ENCODE assay signal across 8 mouse cellular contexts in genomic region chr7:12897655-12898410, GRCm38 (mm10). TPM values are rescaled to one million over a fixed set of nuclear protein-coding genes. Genes with fewer than 3 reads are reported as not detected.
DNase-seq lines count a peak whose midpoint lies in the region; ATAC-seq and TF ChIP-seq lines count a peak whose summit lies in the region.

Zscan22 (plus strand) TSS chr7:12897815.

- no peaks in the 10 kb centered on the region for H3K9me3 ChIP-seq in forebrain, embryonic 10.5 days
- H3K9me3 ChIP-seq in heart, embryonic 15.5 days (replicated peaks): no peaks in the 10 kb centered on the region
- no peaks in the 10 kb centered on the region for H3K9me3 ChIP-seq in liver, embryonic 14.5 days (ENCODE audit: control insufficient read depth, low read length)
- no peaks in the 10 kb centered on the region for H3K9me3 ChIP-seq in neural tube, embryonic 11.5 days (ENCODE audit: control insufficient read depth, low read length)
- H3K9me3 ChIP-seq in stomach, postnatal 0 days (ENCODE audit: control insufficient read depth, low read length): no peaks in the 10 kb centered on the region

- TF ChIP-seq EP300 in liver, embryonic 14.5 days (IDR thresholded peaks at IDR 0.05; ENCODE audit: low read depth): no peak
- no peak for TF ChIP-seq EP300 in stomach, postnatal 0 days (optimal IDR thresholded peaks at IDR 0.05)

- H3K27me3 ChIP-seq in forebrain, embryonic 10.5 days (ENCODE audit: poor library complexity, severe bottlenecking): no peaks in the 10 kb centered on the region
- no peaks in the 10 kb centered on the region for H3K27me3 ChIP-seq in heart, embryonic 15.5 days
- H3K27me3 ChIP-seq in liver, embryonic 14.5 days (ENCODE audit: control insufficient read depth, insufficient read depth, low read length): no peaks in the 10 kb centered on the region
- H3K27me3 ChIP-seq in neural tube, embryonic 11.5 days (ENCODE audit: control insufficient read depth, insufficient read depth, low read length): no peaks in the 10 kb centered on the region
- H3K27me3 ChIP-seq in stomach, postnatal 0 days (ENCODE audit: control insufficient read depth, insufficient read depth, low read length): no peaks in the 10 kb centered on the region

- peak; percentile 99 for ATAC-seq in heart, embryonic 15.5 days (replicated peaks; ENCODE audit: insufficient number of reproducible peaks, insufficient read depth, low FRiP score, low read depth)
- peak; percentile 96 for ATAC-seq in liver, embryonic 14.5 days (ENCODE audit: insufficient read depth)
- peak; percentile 97 for ATAC-seq in neural tube, embryonic 11.5 days (ENCODE audit: insufficient read depth, low FRiP score, low TSS enrichment)
- peak; percentile 100 for ATAC-seq in stomach, postnatal 0 days (ENCODE audit: low FRiP score, low TSS enrichment)

- H3K4me3 ChIP-seq in forebrain, embryonic 10.5 days: peak within 1 kb of the TSS; percentile 69
- H3K4me3 ChIP-seq in heart, embryonic 15.5 days: peak within 1 kb of the TSS; percentile 85
- H3K4me3 ChIP-seq in liver, embryonic 14.5 days (ENCODE audit: insufficient read depth in 1 of 2, low read depth in 2 of 2, low read length in 2 of 2): peak within 1 kb of the TSS; percentile 59 to 99
- peak within 1 kb of the TSS; percentile 54 for H3K4me3 ChIP-seq in neural tube, embryonic 11.5 days (ENCODE audit: low read depth, low read length)
- H3K4me3 ChIP-seq in stomach, postnatal 0 days (ENCODE audit: low read depth, low read length): peak within 1 kb of the TSS; percentile 70

- peak within 1 kb of the TSS; percentile 71 for H3K9ac ChIP-seq in heart, embryonic 15.5 days
- peak within 1 kb of the TSS; percentile 41 for H3K9ac ChIP-seq in liver, embryonic 14.5 days (replicated peaks)
- H3K9ac ChIP-seq in neural tube, embryonic 11.5 days (ENCODE audit: low read length): peak within 1 kb of the TSS; percentile 58
- peak within 1 kb of the TSS; percentile 65 for H3K9ac ChIP-seq in stomach, postnatal 0 days (ENCODE audit: low read length)

- H3K4me1 ChIP-seq in forebrain, embryonic 10.5 days: peaks cover 8% of the 10 kb centered on the region
- H3K4me1 ChIP-seq in heart, embryonic 15.5 days (replicated peaks): peaks cover 10% of the 10 kb centered on the region
- peaks cover 3 to 9% of the 10 kb centered on the region in 2 experiments for H3K4me1 ChIP-seq in liver, embryonic 14.5 days (replicated peaks; ENCODE audit: control insufficient read depth in 2 of 2, insufficient read depth in 2 of 2, low read length in 1 of 2)
- H3K4me1 ChIP-seq in neural tube, embryonic 11.5 days (ENCODE audit: control insufficient read depth, insufficient read depth, low read length): 0 out of 2 replicates have a peak, but pooled peaks cover 2% of the 10 kb centered on the region
- no peaks in the 10 kb centered on the region for H3K4me1 ChIP-seq in stomach, postnatal 0 days (replicated peaks; ENCODE audit: control insufficient read depth, insufficient read depth)

- no peak; the same call in 1 of the 2 replicates for TF ChIP-seq CTCF in liver, embryonic 14.5 days (IDR thresholded peaks at IDR 0.05; ENCODE audit: low read depth)
- no peak for TF ChIP-seq CTCF in stomach, postnatal 0 days (IDR thresholded peaks at IDR 0.05; ENCODE audit: low read depth)

- DNase-seq in CD8-positive naive resting alpha-beta T cell, adult 2 months (ENCODE audit: low read depth in 2 of 2, low spot score in 2 of 2): peak; percentile 61 to 78
- peak; percentile 79 for DNase-seq in c-Kit-positive CD71-negative TER-119-negative erythroid progenitor cells, embryonic 14.5 days (ENCODE audit: low read depth)
- DNase-seq in forebrain, embryonic 10.5 days (ENCODE audit: extremely low spot score, low spot score): peak; percentile 92
- DNase-seq in kidney, postnatal 25 days: peak; percentile 93 to 97
- DNase-seq in liver, embryonic 14.5 days (ENCODE audit: low read depth in 3 of 3, low spot score in 3 of 3): peak; percentile 76 to 82 (median 80)
- peak; percentile 91 for DNase-seq in neural tube, embryonic 11.5 days (ENCODE audit: low spot score)
- peak; percentile 91 for DNase-seq in stomach, postnatal 0 days (ENCODE audit: low spot score)

- peak within 1 kb of the TSS; percentile 83 for H3K27ac ChIP-seq in forebrain, embryonic 10.5 days
- peak within 1 kb of the TSS; percentile 68 for H3K27ac ChIP-seq in heart, embryonic 15.5 days
- no peak within 1 kb of the TSS for H3K27ac ChIP-seq in liver, embryonic 14.5 days
- H3K27ac ChIP-seq in neural tube, embryonic 11.5 days (ENCODE audit: low read depth, low read length): no peak within 1 kb of the TSS
- no peak within 1 kb of the TSS for H3K27ac ChIP-seq in stomach, postnatal 0 days (replicated peaks)

- peaks cover 20% of the 10 kb centered on the region for H3K36me3 ChIP-seq in forebrain, embryonic 10.5 days (replicated peaks)
- no peaks in the 10 kb centered on the region for H3K36me3 ChIP-seq in heart, embryonic 15.5 days
- no peaks in the 10 kb centered on the region for H3K36me3 ChIP-seq in liver, embryonic 14.5 days (replicated peaks; ENCODE audit: control insufficient read depth, insufficient read depth, low read depth)
- no peaks in the 10 kb centered on the region for H3K36me3 ChIP-seq in neural tube, embryonic 11.5 days (ENCODE audit: control insufficient read depth, insufficient read depth, low read length)
- no peaks in the 10 kb centered on the region for H3K36me3 ChIP-seq in stomach, postnatal 0 days (ENCODE audit: control insufficient read depth, insufficient read depth, low read length)

- H3K4me2 ChIP-seq in heart, embryonic 15.5 days: peak within 1 kb of the TSS; percentile 65
- H3K4me2 ChIP-seq in liver, embryonic 14.5 days (ENCODE audit: low read depth): peak within 1 kb of the TSS; percentile 73
- peak within 1 kb of the TSS; percentile 41 for H3K4me2 ChIP-seq in neural tube, embryonic 11.5 days (ENCODE audit: low read depth)
- H3K4me2 ChIP-seq in stomach, postnatal 0 days (replicated peaks; ENCODE audit: low read depth): peak within 1 kb of the TSS; percentile 52

- WGBS in forebrain, embryonic 10.5 days: 8% methylated on average over 36 of the region's 36 CpGs
- 6% methylated on average over 36 of the region's 36 CpGs for WGBS in heart, embryonic 15.5 days
- 3% methylated on average over 36 of the region's 36 CpGs for WGBS in liver, embryonic 14.5 days (ENCODE audit: insufficient replicate concordance)
- 7% methylated on average over 36 of the region's 36 CpGs for WGBS in neural tube, embryonic 11.5 days
- 4% methylated on average over 36 of the region's 36 CpGs for WGBS in stomach, postnatal 0 days

RNA-seq across cellular contexts. Expression of gene Zscan22, which starts in this region (rescaled TPM):
- 18.5 and 19.8 TPM in 2 replicates for polyA plus RNA-seq in forebrain, embryonic 10.5 days (2016; fragmentation: Nextera tagmentation; extraction: Ambion mirVana)
- polyA plus RNA-seq in heart, embryonic 15.5 days (2015; fragmentation: Nextera tagmentation; extraction: Ambion mirVana): 9.5 and 11.2 TPM in 2 replicates
- 3.8 and 3.9 TPM in 2 replicates for polyA plus RNA-seq in liver, embryonic 14.5 days (2012; rRNA removed)
- 3.9 and 5.1 TPM in 2 replicates for polyA plus RNA-seq in liver, embryonic 14.5 days (2014; fragmentation: Nextera tagmentation; extraction: Ambion mirVana)
- polyA plus RNA-seq in neural tube, embryonic 11.5 days (2014; fragmentation: Nextera tagmentation; extraction: Ambion mirVana): 18.3 and 19.7 TPM in 2 replicates
- 5.1 and 5.8 TPM in 2 replicates for polyA plus RNA-seq in stomach, postnatal 0 days (2015; fragmentation: Nextera tagmentation; extraction: Ambion mirVana)

Comparison
In these comparisons a context has a peak if more than half of its experiments do, and no peak if none do; other contexts are left out.
1. H3K27ac ChIP-seq: peak in forebrain, embryonic 10.5 days (single experiment) and heart, embryonic 15.5 days (single experiment); none in liver, embryonic 14.5 days (single experiment), neural tube, embryonic 11.5 days (single experiment) and stomach, postnatal 0 days (single experiment).
2. Peak in every context shown above with its lines, with median percentiles within 50 percentile points of each other: DNase-seq, H3K4me3 ChIP-seq, ATAC-seq, H3K4me2 ChIP-seq and H3K9ac ChIP-seq.